Mouse (Mus musculus): ENCODE results near the gene Olfr1420.

- TF ChIP-seq HCFC1 (IDR thresholded peaks at IDR 0.05; ENCODE audit: borderline replicate concordance, insufficient read depth, low read length) (no peak), CHD2 (IDR thresholded peaks at IDR 0.05; ENCODE audit: low read depth, low read length) (no peak), MAFK (IDR thresholded peaks at IDR 0.05; ENCODE audit: insufficient read depth, low read depth, low read length) (no peak), ZNF384 (IDR thresholded peaks at IDR 0.05; ENCODE audit: low read depth, low read length) (no peak)
These were observed 47.2 kb upstream of the Olfr1420 start, which contains the start of gene Olfr1417 for GRCm38 (mm10) chr19:11839119-11839518.
